Mouse (Mus musculus): ENCODE measurements at regions not wholly inside any gene's neighbourhood (a gene's known extent, or its start where the extent isn't known, plus 50 kb on each side); places are given as distances from the start of the nearest gene placed in this dataset.
A peak's percentile ranks its signal among the peaks of the same experiment; 100 is the strongest.

DNA sequence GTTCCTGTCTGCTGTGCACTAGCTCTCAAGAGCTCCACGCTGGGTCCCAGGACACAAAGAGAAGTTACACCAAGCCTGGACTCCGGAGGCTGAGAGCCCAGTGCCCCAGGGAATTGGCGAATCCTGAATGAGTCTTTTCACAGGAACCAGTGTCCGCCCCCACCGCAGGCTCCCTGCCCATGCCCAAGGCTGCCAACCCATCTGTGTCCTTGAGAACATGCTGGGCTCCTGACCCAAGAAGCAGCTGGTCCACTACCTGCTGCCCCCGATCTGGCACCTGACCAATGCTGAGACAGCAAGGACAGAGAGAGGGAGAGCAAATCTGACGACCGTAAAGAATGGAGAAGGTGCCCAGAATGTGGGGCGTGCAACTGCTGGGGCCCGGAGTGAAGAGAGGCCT lies 85.2 kb upstream of the Cplx2 start:
- Histone ChIP-seq H3K9me3 (replicated peaks) (no peaks in the 10 kb centered on the region), H3K4me1 (no peaks in the 10 kb centered on the region), H3K9ac (no peak overlapping the region), H3K27ac (no peak overlapping the region), H3K4me2 (no peak overlapping the region), H3K4me3 (no peak overlapping the region), H3K36me3 (no peaks in the 10 kb centered on the region), H3K27me3 (replicated peaks) (peaks cover 27% of the 10 kb centered on the region)
- no peak for ATAC-seq
- 73% methylated on average over 10 of the region's 10 CpGs for WGBS (ENCODE audit: insufficient replicate concordance)

DNA sequence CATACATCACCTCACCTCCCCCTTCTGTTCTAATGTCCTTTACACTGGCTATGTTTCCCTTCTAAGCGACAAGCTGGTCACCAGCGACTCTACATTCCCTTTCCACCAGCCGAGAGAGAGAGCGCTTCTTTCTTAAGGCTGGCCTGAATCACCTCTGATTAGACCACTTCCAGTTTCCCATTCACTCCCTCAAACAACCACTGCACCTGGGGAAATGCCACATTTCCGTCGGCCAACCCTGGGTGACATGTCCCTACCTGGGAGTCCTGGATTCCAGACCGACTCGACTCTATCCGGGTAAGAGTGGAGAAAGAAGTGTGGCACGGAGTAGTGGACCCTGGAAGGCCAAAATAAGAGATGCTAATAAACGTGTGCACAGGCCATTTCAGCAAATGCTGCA lies 84.5 kb upstream of the Cplx2 start:
- Histone ChIP-seq H3K36me3 (no peaks in the 10 kb centered on the region), H3K27me3 (replicated peaks) (peaks cover 20% of the 10 kb centered on the region), H3K4me3 (no peak overlapping the region), H3K9me3 (replicated peaks) (no peaks in the 10 kb centered on the region), H3K4me2 (no peak overlapping the region), H3K9ac (no peak overlapping the region), H3K4me1 (no peaks in the 10 kb centered on the region), H3K27ac (no peak overlapping the region)
- no peak for ATAC-seq
- WGBS (ENCODE audit: insufficient replicate concordance) = 66% methylated on average over 11 of the region's 11 CpGs

DNA sequence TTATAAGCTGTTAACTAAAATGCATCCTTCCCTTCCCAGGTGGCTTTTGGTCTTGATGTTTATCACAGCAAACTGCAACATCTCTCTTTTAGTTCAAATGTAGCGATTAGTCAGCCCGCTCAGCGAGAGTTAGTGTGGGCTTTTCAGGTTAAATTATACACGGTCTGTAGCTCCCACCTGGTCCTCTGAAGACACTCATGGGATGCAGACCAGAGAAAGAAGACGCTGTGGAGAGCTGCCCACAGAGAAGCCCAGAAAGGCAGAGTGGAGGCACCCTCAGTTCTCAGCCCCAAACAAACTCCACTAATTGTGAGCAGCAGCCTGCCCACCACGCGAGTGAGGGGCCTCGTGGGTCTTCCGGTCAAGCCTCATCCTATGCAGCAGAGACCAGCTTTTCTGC lies 81.1 kb upstream of the Cplx2 start:
- 80% methylated on average over 9 of the region's 9 CpGs for WGBS (ENCODE audit: insufficient replicate concordance)
- Histone ChIP-seq H3K9me3 (replicated peaks) (no peaks in the 10 kb centered on the region), H3K4me2 (no peak overlapping the region), H3K36me3 (no peaks in the 10 kb centered on the region), H3K4me3 (no peak overlapping the region), H3K4me1 (no peaks in the 10 kb centered on the region), H3K9ac (no peak overlapping the region), H3K27me3 (replicated peaks) (peaks cover 3% of the 10 kb centered on the region; the same call in 1 of the 2 replicates), H3K27ac (no peak overlapping the region)
- ATAC-seq = no peak

DNA sequence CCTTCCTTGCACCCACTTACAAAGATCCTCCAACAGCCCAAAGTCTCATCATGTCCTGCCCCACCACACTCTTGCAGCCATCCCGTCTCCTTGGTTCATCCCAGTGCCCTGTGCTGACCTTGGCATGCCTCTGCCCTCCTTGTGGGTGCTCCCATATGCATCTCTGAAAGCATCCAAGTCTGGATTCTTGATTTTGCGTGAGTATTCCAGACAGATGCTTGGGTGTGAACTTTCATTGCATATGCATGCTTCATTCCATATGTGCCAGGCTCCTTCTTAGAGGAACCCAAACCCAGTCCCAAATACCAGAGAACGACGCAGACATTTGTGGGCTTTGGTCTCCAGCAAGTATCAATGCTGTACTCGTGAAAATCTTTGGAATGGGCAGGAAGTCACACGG lies 78.8 kb upstream of the Cplx2 start:
- Histone ChIP-seq H3K9me3 (replicated peaks) (no peaks in the 10 kb centered on the region), H3K36me3 (no peaks in the 10 kb centered on the region), H3K27me3 (replicated peaks) (0 out of 2 replicates have a peak, but pooled peaks cover 5% of the 10 kb centered on the region), H3K27ac (no peak overlapping the region), H3K4me2 (no peak overlapping the region), H3K9ac (no peak overlapping the region), H3K4me1 (no peaks in the 10 kb centered on the region), H3K4me3 (no peak overlapping the region)
- WGBS (ENCODE audit: insufficient replicate concordance) = 60% methylated on average over 6 of the region's 6 CpGs
- ATAC-seq = no peak

DNA sequence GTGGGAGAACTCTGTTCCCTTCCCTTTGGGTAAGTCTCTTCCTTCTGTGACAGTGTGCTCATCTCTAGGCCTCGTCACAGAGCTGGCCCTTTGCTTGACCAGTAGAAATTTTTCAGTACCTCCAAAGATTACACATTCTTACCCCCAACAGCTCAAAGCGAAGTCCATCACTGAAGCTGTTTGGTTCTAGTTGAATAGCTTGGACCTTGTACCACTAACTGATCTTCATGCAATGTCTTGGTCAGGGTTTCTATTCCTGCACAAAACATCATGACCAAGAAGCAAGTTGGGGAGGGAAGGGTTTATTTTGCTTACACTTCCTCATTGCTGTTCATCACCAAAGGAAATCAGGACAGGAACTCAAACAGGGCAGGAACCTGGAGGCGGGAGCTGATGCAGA lies 78.1 kb upstream of the Cplx2 start:
- Histone ChIP-seq H3K9me3 (replicated peaks) (no peaks in the 10 kb centered on the region), H3K27me3 (replicated peaks) (0 out of 2 replicates have a peak, but pooled peaks cover 5% of the 10 kb centered on the region), H3K4me3 (no peak overlapping the region), H3K9ac (no peak overlapping the region), H3K4me2 (no peak overlapping the region), H3K27ac (no peak overlapping the region), H3K4me1 (no peaks in the 10 kb centered on the region), H3K36me3 (no peaks in the 10 kb centered on the region)
- 48% methylated on average over 3 of the region's 3 CpGs for WGBS (ENCODE audit: insufficient replicate concordance)
- ATAC-seq = no peak

DNA sequence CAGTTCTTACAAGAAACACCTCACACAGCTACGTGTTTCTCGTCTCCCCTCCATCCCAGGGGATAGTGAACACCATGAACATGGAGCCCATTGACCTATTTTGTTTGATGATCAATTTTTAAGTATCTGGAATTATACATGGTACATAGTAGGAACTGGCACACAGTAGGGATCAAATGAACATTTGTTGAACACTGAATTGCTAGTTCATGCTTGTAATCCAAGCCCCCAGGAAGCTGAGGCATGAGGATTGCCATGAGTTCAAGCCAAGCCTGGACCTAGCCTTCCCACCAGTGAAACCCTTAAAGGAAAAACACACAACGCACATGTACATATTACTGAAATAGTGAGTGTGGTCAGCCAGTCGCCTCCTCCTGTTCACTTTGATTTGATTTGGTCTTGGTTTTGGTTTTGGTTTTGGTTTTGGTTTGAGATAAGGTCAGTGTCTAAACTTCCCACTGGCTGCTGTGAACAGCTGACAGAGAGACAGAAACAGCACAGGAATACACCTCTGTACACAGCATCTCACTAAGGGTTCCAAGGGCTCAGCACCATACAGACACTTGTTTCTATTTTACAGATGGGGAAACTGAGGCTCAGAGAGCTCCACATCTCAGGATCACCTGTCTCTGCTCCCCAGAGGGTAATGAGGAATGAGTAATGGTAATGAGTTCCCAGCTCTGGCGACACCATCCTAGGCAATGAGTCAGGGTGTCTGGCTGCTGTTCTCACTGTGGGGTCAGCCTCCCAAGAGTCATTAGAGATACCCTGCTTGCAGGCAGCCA lies 75.5 kb upstream of the Cplx2 start:
- Histone ChIP-seq H3K4me2 (no peak overlapping the region), H3K4me3 (no peak overlapping the region), H3K9ac (no peak overlapping the region), H3K27ac (no peak overlapping the region), H3K9me3 (replicated peaks) (no peaks in the 10 kb centered on the region), H3K4me1 (no peaks in the 10 kb centered on the region), H3K36me3 (no peaks in the 10 kb centered on the region), H3K27me3 (replicated peaks) (peaks cover 8% of the 10 kb centered on the region; the same call in 1 of the 2 replicates)
- no peak for ATAC-seq
- 46% methylated on average over 5 of the region's 5 CpGs for WGBS (ENCODE audit: insufficient replicate concordance)

DNA sequence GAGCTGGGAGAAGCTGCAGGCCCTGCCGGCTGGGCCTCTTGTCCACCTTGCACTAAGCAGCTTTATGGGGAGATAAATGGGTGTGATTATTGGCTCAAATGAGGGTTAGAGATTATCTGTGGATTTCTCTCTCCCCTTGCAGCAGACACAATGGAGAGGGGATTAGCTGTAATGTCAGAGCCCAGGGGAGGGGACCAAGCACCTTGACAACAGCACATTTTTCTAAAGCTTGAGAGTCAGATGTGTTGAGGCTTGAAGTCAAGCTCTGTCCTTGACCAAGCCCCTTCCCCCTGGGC lies 74.9 kb upstream of the Cplx2 start:
- Histone ChIP-seq H3K27ac (no peak overlapping the region), H3K4me2 (no peak overlapping the region), H3K9ac (no peak overlapping the region), H3K4me3 (no peak overlapping the region), H3K4me1 (no peaks in the 10 kb centered on the region), H3K36me3 (no peaks in the 10 kb centered on the region), H3K9me3 (replicated peaks) (no peaks in the 10 kb centered on the region), H3K27me3 (replicated peaks) (peaks cover 12% of the 10 kb centered on the region)
- no peak for ATAC-seq
- 29% methylated on average over 1 of the region's 1 CpGs for WGBS (ENCODE audit: insufficient replicate concordance)

DNA sequence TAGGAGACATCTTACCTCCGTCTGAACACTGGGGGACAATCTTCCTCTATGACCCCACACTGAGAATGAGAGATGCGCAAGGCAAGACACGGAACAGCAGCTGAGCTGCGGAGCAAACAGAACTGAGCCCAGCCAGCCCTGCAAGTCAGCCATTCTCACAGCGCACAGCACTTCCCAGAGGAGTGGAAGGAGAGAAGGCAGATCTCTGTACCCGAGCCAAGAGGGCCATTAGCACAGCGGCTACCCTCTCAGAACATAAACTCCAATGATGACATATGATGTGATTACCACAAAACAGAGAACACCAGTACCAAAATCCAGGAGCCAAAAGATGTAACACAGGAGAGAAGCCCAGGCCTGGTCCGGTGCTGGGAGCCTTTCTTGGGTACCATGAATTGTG lies 72.3 kb upstream of the Cplx2 start:
- no peaks in the 10 kb centered on the region for H3K36me3 ChIP-seq
- H3K4me1 ChIP-seq = peaks cover 9% of the 10 kb centered on the region; the same call in 1 of the 2 replicates
- H3K27ac ChIP-seq = no peak overlapping the region
- no peaks in the 10 kb centered on the region for H3K9me3 ChIP-seq (replicated peaks)
- no peak overlapping the region for H3K4me2 ChIP-seq
- ATAC-seq = no peak
- 67% methylated on average over 8 of the region's 8 CpGs for WGBS (ENCODE audit: insufficient replicate concordance)
- peaks cover 39% of the 10 kb centered on the region for H3K27me3 ChIP-seq (replicated peaks)
- H3K4me3 ChIP-seq = no peak overlapping the region
- H3K9ac ChIP-seq = no peak overlapping the region

DNA sequence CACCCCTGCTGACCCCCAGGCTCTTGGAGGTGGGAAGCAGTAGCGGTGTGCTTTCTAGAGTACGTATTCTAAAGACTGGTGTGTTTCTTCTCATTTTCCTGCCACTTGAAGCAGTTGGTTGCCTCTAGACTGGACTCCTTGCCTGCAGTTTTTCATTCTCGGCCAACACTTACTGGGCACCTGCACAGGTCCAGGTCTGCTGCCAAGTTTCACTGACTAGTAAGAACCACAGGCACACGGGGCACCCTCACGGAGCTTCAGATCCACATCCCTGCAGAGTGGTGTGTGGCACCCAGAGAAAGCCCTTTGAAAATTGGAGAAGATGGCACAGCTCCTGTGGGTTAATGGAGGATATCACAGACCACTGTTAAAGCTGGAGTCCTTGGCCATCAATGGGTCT lies 71.9 kb upstream of the Cplx2 start:
- Histone ChIP-seq H3K27ac (no peak overlapping the region), H3K4me3 (no peak overlapping the region), H3K27me3 (replicated peaks) (peaks cover 43% of the 10 kb centered on the region), H3K4me1 (peaks cover 11% of the 10 kb centered on the region; the same call in 1 of the 2 replicates), H3K36me3 (no peaks in the 10 kb centered on the region), H3K9me3 (replicated peaks) (no peaks in the 10 kb centered on the region), H3K4me2 (no peak overlapping the region), H3K9ac (no peak overlapping the region)
- WGBS (ENCODE audit: insufficient replicate concordance) = 85% methylated on average over 5 of the region's 5 CpGs
- no peak for ATAC-seq

DNA sequence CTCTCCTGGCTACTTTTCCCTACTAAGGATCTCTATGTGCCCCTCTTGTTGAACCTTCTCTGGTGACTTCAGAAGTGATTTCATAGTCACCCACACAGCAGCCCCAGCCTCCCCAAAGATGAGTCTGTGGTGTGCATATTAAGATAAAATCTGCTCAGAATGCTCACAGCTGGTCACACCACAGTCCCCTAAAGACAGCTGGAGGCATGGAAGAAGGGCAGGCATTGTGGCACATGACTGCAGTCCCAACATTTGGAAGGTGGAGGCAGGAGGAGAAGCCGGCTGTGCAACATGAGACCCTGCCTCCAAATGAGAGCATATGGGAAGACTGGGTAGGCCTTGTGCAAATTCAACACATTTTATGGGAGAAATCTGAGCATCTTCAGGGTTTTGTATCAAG lies 70.0 kb upstream of the Cplx2 start:
- H3K9me3 ChIP-seq (replicated peaks) = no peaks in the 10 kb centered on the region
- H3K4me1 ChIP-seq = peaks cover 11% of the 10 kb centered on the region; the same call in 1 of the 2 replicates
- WGBS (ENCODE audit: insufficient replicate concordance) = 57% methylated on average over 1 of the region's 1 CpGs
- no peak overlapping the region for H3K4me2 ChIP-seq
- H3K27ac ChIP-seq = no peak overlapping the region
- H3K27me3 ChIP-seq (replicated peaks) = peaks cover 46% of the 10 kb centered on the region
- no peak overlapping the region for H3K9ac ChIP-seq
- ATAC-seq = no peak
- no peak overlapping the region for H3K4me3 ChIP-seq
- H3K36me3 ChIP-seq = no peaks in the 10 kb centered on the region

DNA sequence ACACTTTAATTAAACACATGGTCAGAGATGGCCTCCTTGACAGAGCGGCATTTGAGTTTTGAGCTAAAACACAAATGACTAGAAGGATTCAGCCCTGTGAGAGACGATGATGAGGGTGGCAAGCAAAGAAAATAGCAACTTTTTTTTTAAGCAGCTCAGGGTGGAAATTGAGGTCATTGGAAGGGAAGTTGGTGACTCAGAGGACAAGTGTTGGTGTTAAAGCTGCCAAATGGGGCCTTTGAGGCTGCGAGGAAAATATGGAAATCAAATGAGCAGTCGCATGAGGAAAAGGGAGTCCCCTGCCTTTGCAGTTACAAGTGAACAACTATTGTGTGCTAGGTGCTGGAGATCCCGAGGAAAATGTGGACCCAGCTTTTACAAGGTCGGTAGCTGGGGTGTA lies 69.5 kb upstream of the Cplx2 start:
- Histone ChIP-seq H3K27me3 (replicated peaks) (peaks cover 44% of the 10 kb centered on the region), H3K36me3 (no peaks in the 10 kb centered on the region), H3K4me2 (no peak overlapping the region), H3K27ac (no peak overlapping the region), H3K9ac (no peak overlapping the region), H3K9me3 (replicated peaks) (no peaks in the 10 kb centered on the region), H3K4me1 (peaks cover 11% of the 10 kb centered on the region; the same call in 1 of the 2 replicates), H3K4me3 (no peak overlapping the region)
- 34% methylated on average over 6 of the region's 6 CpGs for WGBS (ENCODE audit: insufficient replicate concordance)
- no peak for ATAC-seq

DNA sequence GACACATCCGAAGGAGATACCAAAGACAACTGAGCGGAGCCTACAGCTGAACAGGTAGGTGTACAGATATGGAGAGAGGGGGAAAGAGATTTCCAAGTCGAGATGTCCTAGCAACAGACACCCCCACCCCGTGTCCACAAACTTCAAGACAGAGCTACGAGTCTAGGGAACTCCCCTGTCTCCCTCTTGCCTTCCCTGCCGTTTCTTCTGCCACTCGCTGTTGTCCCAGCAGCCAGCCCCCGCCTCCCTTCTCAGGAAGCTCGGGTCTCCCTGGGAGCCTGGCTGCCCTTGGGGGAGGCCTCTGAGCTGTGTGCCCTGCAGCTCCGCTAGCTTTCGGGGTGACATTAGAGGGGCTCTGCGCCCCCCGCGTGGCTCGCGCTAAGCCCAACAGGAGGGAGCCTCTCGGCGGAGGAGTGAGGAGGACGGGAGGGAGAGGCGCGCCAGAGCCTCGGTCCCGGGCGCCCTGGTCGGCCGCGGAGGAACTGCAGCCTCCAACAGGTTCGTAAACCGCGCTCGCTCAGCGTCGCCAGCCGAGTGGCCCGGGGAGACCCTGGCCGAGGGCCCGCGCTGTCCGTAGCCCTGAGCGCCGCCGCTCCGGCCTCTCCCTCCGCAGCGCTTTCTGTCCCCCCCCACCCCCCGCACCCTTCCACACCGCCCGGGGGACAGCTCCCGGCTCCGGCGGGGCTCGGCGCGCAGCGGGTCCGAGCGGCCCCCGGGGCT lies 68.6 kb upstream of the Cplx2 start:
- H3K27ac ChIP-seq = peak overlapping the region; percentile 71
- H3K9ac ChIP-seq = peak overlapping the region; percentile 64
- H3K27me3 ChIP-seq (replicated peaks) = peaks cover 44% of the 10 kb centered on the region
- no peaks in the 10 kb centered on the region for H3K36me3 ChIP-seq
- H3K9me3 ChIP-seq (replicated peaks) = no peaks in the 10 kb centered on the region
- peak; percentile 44; the same call in 1 of the 2 replicates for ATAC-seq
- peak overlapping the region; percentile 62 for H3K4me3 ChIP-seq
- WGBS (ENCODE audit: insufficient replicate concordance) = under 1% methylated on average over 57 of the region's 58 CpGs
- peaks cover 11% of the 10 kb centered on the region; the same call in 1 of the 2 replicates for H3K4me1 ChIP-seq
- H3K4me2 ChIP-seq = peak overlapping the region; percentile 82
